Mouse (Mus musculus) gastrocnemius, postnatal 4 days (tissue): ENCODE data around the gene Srp9. TPM values are rescaled to one million over a fixed set of nuclear protein-coding genes. Genes with fewer than 3 reads are reported as not detected.
A peak's percentile ranks its signal among the peaks of the same experiment; 100 is the strongest.
"Not testable (repeated sequence)": the region's sequence is repeated elsewhere in the genome, so short reads cannot be mapped to it uniquely, and the experiment has no call there.

Source experiments
- DNase-seq, 2 experiments: peaks; one replicate each; pipeline ENCODE4 v3.0.0; 2021 to 2022; ENCODE audit warnings: low spot score in 2 of 2, mixed read lengths in 2 of 2
- total RNA-seq, 2 experiments: library from RNA; stranded (reverse); gene quantifications; 2 replicates each; pipeline ENCODE4 v1.2.3; 2021

Gene Srp9
- total RNA-seq, 2 experiments from 2014 or later, result 50.6 to 53.4 TPM

DNA sequence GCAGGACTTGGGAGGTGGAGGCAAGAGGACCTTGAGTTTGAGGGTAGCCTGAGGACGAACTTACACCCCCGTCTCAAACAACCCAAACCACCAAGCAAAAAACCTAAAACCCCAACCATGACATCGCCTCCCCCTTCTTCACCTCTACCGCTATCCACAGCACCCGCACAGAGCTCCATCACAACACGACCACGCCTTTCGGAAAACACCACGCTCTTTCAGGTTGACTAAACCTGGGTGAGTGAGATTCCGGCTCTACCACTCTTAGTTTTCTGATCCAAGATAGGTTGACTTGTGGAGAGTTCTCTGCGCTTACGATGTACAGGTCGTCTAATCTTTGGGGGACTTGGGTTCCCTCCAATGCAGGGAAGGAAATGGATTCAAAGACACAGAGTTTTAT is 18.2 kb downstream of the Srp9 start:
- DNase-seq, result no peak

- no peak for DNase-seq
Measured at GRCm38 (mm10) chr1:182143288-182143687, 18.8 kb downstream of the Srp9 start.

GRCm38 (mm10) chr1:182145546-182145945 is 21.0 kb downstream of the Srp9 start:
- DNase-seq, result no peak

DNA sequence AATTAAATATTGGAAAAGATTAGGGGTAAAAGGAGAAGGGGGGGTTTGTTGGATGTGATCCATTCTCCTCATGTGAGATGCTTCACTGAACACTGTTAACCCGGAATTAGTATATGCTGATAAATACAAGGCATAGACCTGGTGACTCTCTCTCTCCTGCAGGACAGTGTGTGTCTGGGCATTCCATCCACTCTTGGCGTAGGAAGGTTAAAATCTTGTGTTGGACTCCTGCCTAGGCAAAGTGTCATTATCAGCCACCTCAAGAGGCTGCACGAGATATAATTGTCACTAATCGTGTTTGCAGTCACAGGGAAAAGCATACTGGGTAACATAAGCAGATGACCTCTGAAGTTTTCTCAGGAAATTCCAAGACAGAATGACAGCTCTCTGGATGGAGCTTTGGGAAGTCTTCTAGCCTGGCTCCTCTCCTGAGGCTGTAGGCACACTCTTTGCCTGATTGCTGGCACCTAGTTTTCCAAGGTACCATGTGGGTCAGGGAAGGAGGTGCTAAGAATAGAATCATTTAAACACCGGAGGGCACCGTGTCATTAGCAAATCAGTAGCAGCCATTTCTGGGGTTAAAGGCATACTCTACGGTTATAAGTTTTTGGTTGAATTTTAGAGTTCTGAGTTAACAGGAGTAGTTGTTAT is 24.5 kb downstream of the Srp9 start:
- no peak for DNase-seq

- DNase-seq, result no peak
Measured at GRCm38 (mm10) chr1:182149966-182150365, 25.4 kb downstream of the Srp9 start.

DNA sequence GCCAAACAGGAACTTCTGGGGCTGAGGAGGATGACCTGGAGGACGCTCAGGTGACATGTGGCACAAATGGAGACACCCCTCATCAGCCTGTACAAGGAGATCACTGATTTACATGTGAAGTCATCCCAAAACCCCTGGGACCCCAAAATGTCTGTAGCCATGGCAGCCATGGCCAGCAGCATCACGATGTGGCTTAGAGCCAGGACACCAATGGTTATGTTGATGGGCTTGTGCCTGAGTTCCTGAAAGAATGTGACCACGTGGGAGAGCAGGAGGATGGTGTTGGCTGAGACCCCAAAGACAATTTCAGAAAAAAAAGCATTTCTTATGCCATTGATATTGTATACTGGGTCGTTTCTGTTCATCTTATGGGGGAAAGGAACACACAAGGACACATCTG is 33.2 kb downstream of the Srp9 start:
- DNase-seq, result no peak

DNA sequence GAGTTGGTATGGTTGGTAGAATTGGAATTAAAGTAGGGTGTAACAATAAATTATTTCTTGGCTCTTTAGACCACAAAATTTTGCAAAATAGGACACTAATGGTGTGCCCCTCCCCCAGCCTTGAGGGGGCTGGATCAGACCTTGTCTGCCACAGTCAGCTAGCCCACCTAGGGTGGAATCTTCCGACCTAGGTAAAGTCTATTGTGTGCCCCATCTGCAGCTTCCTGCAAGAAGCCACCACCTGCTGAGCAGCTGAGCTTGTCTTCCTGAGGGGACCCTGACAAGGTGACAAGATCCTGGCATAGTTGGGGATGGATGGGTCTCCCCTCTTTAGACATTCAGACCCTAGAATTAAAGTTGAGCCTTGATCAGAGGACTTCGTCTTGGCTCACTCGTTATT is 35.0 kb downstream of the Srp9 start:
- DNase-seq, result no peak

DNA sequence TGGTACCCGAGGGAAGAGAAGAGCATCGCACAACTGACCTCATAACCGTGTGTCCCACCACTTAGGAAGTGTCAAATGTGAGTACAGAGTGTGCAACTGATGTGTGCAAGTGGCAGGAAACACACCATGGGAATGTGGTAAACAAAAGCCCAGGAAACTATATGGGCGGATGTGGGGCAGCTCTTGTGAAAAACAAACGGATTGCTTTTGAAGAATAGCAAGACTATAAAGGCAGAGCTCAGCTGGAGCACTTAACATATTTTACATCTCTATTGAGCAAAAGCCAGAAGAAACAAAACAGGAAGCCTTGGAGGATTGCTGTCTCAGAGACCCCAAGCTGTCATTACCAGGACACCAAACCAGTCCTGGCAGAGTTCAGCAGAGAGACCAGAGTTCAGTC is 38.4 kb downstream of the Srp9 start:
- no peak for DNase-seq

- no peak for DNase-seq
Measured at GRCm38 (mm10) chr1:182164386-182164785, 39.8 kb downstream of the Srp9 start, which contains the start of gene Vmn1r1. Vmn1r1 (minus strand) TSS chr1:182164486.

GRCm38 (mm10) chr1:182170206-182170605 is 45.7 kb downstream of the Srp9 start:
- not testable (repeated sequence) for DNase-seq

GRCm38 (mm10) chr1:182176985-182177384 is 52.4 kb downstream of the Srp9 start:
- peak in 1 of 2 experiments; percentile 4 for DNase-seq

DNA sequence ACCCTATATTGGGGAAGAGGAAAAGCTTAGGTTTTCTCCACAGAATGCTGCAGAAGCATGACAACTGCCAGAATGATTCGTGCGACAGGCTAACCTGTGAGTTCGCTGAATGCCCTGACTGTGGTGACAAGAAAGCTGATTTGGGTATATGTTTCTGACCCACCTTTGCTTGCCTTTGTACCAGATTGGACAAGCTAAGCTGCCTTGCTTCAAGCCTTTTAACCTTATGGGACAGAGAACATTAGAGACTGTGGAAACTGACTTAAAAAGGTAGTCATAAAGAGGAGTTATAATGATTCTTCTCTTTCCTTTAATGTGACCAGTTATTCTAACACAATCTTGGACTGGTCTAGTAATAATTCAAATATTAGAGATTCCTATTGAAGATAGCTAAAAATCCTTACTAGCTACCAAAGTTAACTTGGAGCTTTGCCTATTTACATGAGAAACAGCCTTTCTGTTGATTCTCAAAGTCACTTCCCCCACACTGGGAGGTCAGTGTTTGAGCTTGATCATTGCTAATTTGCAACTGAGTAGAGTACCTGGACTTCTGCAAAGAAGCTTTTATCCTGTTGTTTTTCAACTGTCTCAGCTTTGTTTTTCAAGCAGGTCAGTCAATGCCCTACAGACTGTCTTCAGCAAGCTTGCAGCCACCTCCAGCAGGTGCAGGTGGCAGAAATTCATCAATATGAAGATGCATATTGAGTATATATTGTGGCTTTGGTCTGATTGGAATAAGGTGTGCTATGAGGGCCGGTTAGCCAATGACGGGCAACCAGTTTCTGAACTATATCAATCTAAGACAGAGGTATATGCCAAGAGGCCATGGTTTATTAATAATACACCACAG is 57.1 kb downstream of the Srp9 start:
- DNase-seq, result peak in 1 of 2 experiments; percentile 2

Other genes with a start within 250 kb of the Srp9 start
- gene Enah, start 104.7 kb upstream of the Srp9 start, total RNA-seq, result 100 to 1,000 TPM; 164 to 179 TPM
- not detected for gene Vmn1r1, start 39.7 kb downstream of the Srp9 start, total RNA-seq
- gene Degs1, start 158.1 kb downstream of the Srp9 start, total RNA-seq, result 10 to 100 TPM; 47.5 to 52.7 TPM
- 10 to 100 TPM; 21.1 to 25.4 TPM for gene Fbxo28, start 216.9 kb downstream of the Srp9 start, total RNA-seq